Mouse (Mus musculus) A20 (cell line): ENCODE results near the gene Catsperg1.
A peak's percentile ranks its signal among the peaks of the same experiment; 100 is the strongest.
"Not testable (repeated sequence)": the region's sequence is repeated elsewhere in the genome, so short reads cannot be mapped to it uniquely, and the experiment has no call there.

Experiments
- DNase-seq: peaks from one replicate; pipeline ENCODE4 v3.0.0-alpha.2; 2011; ENCODE audit warnings: low read depth, low spot score

Gene Catsperg1

DNA sequence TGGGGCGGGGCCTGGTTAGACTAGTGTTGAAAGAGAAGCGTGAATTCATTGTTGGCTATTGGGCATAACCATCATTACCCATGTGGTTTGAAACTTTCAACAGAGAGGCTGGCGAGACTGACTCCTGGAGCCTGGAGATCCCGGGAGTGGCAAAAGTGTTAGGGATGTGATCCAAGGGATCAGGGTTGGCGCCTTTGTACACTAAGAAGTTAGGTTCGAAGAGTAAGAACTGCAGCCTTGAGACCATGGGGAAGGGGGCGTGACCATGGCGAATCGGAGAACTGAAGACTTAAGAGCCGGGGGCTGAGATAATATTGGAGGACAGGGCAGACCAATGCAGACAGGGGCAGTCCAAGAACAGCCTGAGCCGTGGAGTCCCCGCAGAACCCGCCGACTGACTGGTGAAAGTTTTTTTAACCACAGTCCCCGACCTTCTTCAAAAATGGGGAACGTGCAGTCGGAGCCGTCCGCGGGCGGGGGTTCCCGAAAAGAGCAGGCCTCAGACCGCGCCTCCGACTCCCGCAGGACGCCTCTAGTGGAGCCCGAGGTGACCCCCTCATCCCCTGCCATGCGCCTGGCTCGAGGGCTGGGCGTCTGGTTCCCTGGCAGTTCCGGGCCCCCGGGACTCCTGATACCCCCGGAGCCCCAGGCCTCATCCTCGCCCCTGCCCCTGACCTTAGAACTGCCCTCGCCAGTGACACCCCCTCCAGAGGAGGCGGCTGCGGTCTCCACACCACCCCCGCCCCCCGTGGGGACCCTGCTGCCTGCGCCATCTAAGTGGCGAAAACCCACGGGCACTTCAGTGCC lies 42.9 kb downstream of the Catsperg1 start:
- DNase-seq: peak; percentile 50

DNA sequence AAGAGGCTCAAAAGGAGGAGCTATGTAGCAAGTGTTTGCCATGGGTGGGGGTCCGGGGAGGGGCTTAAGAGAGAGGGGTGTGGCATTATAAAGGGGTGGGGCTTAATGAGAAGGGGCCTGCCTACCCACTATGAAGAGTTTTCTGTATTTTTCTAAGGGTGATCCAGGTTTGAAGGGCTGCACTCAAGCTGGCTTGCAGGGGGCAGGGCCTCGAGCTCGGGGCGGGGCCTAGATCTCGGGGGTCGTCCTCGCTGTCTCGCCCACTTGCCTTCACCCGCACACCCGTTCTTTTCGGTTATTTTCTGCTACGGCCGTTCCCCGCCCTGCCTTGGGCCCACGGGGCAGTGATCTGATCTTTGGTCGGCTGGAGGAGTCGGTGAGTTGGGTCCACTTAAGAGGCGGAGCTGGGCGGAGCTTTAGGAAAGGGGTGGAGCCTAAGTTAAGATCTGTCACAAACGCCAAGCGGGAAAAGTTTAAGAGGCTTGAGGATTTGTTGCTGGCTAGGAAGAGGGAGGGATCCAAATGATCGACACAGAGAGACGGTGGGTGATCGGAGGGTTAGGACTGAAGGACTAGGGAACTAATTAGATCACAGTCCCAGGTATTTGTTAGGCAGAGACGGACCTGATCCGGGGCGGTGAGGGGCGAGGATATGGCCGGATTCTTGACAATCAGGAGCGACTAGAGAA lies 43.6 kb downstream of the Catsperg1 start, which contains the start of the genes Ggn and Spred3:
Gene Ggn (plus strand): TSS at position 145 of the 689 bp plus-strand sequence.
Gene Spred3 (minus strand): TSS at position 346 of the 689 bp plus-strand sequence.
- DNase-seq: peak; percentile 66

DNA sequence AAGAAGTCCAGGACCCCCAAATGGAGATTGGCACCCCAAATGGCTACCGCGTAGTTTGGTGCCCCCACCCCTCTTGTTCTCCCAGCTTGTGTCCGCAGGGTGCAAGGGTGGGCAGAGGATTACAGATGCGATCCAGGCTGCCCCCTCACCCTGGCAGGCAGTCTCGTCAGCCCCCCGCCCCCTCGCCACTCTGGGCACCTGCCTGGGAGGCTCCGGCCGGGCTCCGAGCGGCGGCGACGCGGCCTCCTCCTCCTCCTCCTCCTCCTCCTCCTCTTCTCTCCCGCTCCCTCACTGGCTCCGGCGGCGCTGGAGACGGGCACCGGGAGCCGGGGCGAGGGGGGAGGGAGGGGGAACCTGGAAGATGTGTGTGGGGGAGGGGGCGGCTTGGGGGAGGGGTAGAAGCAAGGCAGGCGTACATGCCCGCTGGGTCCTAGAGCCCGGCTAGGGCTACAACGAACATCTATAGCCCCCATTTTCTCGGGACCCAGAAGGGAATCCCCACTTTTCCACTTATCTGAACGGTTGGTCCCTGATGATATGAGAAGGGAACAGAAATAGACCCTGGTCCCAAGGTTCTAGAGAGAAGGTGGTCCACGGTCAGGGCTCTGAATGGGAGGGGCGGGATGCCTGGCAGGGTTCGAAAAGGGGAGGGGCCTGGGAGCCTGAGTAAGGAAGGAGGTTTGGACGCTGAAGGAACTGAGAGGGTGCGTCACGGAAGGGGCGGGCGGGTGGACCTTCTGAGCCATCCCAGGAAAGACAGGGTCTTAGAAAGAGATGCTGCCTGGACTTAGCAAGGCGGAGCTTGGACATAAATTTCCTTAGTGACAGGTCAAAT lies 44.4 kb downstream of the Catsperg1 start:
- no peak for DNase-seq

DNA sequence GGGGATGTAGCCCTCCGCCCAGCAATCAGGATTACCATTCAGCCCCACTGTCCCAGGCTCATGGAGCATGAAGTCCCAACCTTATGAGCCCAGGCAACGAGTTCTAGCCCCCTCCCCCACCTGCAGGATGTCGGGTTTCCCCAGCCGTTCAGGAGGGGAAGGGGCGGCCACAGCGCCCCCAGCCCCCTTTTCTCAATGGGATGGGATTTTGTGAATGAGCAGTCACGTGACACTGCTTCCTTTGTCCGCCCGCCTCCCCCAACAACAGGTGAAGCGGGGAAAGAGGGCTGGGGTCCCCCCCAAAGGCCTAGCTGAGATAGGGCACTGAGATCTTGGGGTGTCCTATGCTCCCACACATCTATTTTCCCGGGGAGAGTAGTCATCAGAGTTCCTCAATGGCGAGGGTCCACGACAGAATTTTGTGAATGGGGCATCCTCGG lies 45.0 kb downstream of the Catsperg1 start:
- no peak for DNase-seq

DNA sequence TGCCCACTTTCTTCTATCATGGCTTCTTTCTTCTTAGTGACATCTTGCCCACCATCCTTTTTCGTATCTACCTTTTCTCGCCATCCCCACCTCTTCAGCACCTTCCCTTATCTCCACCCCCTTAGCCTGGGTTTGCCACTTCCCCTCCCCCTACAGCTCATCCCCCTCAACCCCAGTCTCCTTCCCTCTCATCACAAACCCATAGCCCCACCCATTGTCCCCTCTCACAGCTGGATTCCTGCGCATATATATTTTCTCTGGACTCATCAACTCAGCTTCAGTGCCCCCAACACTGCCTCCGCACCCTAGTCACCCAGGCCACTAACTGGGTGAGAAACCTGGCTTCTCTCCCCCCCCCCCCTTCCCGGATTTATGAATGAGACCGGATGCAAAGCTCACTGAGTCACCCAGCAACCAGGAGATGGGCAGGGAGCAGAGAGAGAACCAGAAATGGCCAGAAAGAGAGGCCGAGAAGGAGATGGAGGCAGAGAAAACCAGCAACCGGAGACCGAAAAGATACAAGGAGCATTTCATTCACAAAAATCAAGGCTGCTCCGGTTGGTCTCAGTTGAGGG lies 45.6 kb downstream of the Catsperg1 start:
- no peak for DNase-seq

DNA sequence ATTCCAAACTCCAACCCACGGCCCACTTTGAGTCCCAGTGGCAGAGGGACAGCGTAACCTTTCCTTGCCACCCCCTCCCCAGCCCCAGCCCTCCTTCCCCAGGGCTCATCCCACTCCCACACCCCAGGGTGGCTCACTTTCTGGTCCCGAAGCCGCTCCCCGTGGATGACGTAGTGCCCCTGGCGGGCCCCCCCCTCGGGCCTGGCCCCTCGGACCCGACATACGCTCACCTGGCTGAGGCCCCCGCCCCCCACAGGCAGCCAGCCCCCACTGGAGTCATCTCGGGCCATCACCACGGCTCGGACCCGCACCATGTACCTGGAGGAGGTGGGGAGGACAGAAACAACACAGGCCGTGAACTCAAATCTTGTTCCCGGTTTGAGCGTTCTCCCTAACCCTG lies 46.2 kb downstream of the Catsperg1 start:
- DNase-seq: no peak

DNA sequence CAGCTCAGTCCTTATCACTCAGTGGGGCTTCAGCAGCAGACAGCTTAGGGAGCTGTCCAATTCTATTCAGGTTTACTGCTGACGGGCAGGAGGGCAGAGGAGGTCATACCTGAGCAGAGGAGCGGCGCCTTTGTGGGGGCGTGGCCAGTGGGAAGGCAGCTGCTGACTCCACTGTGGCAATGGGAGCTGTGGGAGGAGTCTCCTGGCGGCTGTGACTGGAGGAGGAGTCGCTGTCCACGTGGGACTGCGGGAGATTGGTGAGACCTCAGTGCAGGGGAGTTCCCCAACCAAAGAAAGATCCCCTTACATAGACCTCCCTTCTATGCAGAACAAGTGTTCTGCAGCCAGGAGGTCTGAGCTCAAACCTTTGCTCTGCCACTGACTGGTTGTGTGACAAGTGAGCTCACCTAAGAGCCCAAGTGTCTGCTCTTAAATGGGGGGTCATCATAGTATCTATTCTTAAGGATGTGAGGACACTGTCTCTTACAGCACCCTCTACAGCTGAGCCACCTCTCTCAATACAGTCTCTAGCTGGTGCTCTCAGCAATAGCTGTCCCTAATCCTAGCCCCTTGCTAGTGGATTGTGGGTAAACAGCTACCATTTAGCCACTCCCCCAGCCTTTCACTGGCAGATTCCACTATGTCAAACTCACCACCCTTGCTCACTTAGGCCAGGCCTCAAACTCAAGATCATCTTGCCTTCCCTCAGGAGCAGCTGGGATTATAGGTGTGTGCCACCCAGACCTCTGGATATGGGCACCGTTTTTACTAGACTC lies 50.9 kb downstream of the Catsperg1 start:
- DNase-seq: peak; percentile 54

DNA sequence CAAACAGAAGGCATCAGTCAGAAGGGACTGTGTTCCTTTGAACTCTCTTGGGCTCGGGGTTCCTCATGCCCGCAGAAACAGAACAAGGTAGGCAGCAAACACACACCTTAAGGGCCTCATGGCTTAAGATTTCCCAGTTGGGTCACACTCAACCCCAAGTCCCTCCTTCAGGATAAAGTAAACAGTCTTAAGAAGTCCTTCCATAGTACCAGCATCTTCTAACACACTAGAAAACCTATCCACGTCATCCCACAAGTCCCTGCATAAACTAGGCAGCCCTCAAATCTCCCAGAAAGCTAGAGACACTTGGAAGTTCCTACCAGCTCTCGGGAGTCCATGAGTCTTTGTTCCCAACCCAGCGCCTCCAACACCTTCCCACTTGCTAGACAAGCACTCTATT lies 51.5 kb downstream of the Catsperg1 start:
- DNase-seq: no peak

DNA sequence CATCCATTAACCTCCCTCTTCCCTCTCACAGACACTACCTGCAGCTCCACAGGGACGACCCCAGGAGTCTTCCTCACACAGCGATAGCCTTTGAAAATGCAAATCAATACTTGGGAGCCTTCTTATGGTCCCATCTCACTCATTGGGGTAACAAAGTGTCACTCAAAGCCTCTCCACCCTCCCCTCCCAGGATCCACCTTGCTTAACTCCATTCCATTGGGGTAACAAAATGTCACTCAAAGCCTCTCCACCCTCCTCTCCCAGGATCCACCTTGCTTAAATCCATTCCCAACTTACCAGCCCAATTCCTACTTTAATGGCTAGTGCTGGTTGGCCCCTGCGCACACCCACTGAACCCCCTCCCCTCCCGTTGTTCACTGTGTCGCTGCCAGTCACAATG lies 55.6 kb downstream of the Catsperg1 start:
- DNase-seq: no peak

DNA sequence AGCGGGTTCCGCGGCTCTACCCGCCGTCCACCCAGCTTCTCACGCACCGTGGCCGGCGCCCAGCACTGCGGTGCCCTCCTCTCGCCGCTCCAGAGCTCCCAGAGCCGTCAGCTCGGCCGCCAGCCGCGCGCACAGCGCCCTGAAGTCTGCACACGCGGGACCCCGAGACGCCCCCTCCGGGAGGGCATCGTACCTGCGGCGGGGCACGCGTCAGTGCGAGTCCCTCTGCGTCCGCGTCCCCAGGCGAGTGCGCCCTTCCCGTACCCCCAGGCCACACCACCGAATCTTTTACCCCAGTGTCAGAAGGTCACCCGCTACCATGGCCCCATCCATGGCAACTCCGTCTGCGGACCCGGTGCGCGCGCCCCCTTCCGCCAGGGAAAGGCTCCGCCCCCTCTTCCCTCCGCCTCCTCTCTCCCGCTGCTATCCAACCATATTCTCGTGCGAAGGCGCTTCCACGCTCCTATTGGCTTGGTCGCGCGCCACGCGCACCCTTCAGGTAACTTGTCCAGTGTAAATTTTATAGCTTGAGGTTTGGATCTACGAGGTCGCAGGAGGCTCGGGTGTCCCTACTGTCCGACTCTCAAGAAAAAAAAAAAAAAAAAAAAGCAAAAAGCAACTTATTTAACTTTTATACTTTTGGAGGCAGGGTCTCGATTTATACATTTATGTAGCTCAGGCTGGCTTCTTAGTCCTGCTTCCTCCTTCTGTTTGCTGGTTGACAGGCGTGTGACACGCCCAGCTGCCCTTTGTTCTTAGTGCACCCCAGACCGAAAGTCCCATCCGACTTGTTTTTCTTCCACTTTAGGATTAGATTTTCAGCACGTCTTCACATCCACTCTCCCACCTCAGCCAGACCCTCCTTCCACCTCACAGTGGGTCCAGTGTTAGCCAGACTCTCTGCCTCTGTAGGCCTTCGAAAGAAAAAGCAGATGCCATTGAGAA lies 57.7 kb downstream of the Catsperg1 start, which contains the start of gene Fam98c:
Gene Fam98c (minus strand): TSS at position 397 of the 945 bp plus-strand sequence.
- peak; percentile 87 for DNase-seq

DNA sequence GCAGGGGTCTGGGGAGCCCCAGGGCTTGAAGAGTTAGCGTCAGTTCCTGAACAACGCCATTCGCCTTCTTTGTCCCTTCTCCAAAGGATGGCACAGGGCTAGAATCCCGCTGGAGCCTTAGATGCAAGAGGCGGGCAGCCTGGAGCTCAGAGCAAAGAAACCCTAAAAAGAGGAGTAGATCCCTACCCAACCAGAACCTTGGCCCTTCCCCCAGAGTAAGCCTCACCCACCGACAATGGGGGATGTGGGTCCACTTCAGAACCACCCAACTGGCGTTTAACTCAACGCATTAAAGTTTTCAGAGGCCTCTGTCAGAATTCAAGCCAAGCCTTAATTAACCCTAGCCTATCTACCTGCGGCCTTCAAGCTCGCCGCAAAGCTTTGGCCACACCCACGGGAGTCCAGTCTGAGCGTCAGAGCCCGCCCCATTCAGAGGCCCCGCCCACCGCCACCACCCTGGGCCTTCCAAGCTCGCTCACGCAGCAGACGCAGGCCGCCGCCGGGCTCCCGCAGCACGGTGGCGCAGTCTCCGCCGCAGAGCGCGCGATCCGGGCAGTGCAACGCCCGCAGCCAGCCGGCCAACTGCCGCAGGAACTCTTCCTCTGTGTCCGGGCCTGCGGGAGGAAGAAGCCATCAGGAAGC lies 58.5 kb downstream of the Catsperg1 start:
- peak; percentile 93 for DNase-seq

DNA sequence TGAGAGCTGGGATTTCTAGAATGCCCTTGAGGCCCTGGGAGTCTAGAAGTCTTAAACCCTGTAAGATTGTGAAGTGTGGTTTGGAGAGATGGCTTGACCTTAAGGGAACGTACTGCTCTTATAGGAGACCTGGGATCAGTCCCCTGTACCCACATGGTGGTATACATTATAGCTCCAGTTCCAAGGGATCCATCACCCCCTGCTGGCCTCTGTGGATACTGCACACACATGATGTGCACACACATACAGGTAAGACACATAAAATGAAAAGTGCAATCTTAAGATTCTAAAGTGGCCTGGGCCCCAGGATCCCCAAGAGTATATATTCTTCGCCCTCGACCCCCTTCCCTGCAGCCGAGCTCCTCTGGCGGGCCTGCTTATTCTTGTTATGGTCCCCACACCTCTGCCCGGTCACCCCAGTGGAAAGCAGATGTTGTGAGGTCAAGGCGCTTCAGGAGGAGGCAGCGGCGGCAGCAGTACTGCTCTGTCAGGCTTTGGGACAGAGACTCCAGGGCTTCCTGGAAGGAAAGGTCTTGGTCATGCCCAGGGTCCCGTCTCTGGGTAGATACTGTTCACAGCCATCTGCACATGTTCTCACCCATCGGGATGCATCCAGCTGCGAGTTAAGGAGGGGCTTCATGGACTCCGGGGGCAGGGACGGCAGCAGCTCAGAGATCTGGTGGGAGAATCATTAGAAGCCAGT lies 59.7 kb downstream of the Catsperg1 start:
- DNase-seq: no peak

DNA sequence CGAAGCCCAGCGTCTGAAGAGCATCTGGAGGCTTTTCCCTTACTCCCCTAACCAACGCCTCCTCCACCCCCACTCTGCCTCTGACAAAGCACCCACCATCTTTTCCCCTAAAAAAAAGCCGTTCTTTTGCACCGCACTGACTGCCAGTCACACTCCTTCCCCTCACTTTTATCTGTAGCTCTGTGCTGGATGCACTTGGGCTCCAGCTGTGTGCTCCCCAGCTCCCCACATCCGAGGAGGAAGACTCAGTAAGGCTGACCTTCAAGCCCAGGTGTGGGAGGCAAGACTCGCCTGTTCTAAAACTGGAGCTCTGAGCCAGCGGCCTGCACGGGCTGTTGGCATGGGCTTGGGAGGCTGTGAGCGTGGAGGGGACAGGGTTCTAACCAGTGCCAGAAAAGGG lies 62.3 kb downstream of the Catsperg1 start:
- no peak for DNase-seq

DNA sequence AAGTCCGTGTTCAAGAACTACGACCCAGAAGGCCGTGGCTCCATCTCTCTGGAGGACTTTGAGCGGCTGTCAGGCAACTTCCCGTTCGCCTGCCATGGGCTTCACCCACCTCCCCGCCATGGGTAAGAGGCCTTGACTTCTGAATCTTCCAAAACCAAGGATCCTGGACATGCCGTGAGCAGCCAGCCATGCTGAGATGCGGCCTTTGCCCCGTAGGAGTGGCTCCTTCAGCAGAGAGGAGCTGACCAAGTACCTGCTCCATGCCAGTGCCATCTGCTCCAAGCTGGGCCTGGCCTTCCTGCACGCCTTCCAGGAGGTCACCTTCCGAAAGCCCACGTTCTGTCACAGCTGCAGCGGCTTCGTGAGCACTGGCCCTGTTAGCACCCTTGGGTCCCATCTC lies 65.1 kb downstream of the Catsperg1 start:
- no peak for DNase-seq

DNA sequence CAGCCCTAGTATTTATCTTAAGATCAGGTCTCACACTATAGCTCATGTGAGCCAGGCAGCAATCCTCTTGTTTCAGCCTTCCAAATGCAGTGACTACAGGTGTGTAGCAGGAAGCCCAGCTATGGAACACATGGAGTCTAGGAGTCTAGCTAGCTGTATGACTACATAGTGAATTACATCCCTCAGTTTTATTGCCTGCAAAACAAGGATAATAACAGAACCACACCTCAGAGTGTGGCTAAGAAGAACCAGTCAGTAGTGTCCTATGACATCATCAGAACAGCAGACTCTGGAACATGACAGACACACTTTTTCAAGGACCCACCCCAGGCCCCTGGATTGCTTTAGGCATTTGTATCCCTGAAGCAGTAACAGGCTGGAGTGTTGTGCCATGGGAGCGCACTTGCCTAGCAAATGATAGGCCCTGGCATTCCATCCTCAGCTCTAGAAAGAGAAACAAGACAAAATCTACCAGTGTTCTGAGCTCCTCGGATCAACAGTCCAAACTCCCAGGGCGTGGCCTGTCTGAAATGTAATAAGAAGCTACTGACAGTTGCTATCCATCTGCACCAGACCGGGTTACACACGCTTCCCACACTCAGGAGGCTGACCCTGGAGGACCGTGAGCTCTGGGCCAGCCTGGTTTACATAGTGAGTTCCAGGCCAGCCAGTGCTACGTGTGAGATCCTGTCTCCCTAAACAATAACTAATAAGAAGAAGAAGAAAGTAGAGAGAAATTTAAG lies 67.0 kb downstream of the Catsperg1 start:
- DNase-seq: no peak

DNA sequence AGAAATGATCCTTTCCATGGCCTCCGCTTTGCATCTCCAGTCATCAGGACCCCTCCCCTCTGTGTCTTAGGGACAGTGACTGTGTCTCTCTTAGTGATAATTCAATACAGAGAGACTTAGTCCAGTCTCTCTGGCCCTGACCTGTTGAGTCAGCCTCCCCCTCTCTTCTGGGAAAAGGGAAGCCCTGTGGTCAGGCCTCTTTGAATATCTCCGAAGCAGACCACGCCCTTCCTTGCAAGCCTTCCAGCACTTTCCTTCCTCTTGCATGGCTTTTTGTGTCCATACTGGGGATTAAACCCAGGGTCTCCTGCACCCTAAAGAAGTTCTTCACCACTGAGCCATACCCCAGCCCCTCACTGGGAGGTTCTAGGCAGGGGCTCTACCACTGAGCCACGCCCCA lies 69.8 kb downstream of the Catsperg1 start:
- DNase-seq: no peak

DNA sequence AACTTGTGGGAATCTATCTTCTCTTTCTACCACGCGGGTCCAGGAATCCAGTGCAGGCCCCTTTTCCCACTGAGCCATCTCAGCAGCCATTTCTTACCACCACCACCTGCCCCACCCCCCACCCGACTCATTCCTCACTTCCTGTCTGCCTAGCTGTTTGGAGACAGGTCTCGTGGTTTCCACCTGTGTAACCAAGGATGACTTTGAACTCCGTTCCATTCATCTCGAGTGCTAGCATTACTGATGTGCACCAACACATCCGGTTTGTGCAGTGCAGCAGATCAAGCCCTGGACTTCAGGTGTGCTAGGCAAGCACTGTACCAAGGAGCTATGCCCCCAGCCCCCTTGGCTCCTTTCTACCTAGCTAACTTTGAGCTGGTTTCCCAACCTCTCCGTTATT lies 72.4 kb downstream of the Catsperg1 start:
- peak; percentile 54 for DNase-seq

DNA sequence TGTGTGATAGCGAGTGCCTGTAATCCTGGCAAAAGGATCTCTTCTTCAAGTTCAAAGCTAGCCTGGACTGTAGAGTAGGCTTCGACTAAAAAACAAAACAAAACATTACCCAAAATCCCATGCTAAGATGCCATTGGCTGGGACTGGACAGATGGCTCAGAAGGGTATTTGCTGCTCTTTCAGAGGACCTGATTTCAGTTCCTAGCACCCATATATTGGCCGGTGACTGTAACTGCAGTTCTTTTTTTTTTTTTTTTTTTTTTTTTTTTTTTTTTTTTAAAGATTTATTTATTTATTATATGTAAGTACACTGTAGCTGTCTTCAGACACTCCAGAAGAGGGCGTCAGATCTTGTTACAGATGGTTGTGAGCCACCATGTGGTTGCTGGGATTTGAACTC lies 74.6 kb downstream of the Catsperg1 start:
- not testable (repeated sequence) for DNase-seq
